Mouse (Mus musculus) neural tube, embryonic 15.5 days (tissue): ENCODE data around the gene Rftn1. TPM values are rescaled to one million over a fixed set of nuclear protein-coding genes. Genes with fewer than 3 reads are reported as not detected.

ENCODE experiments used
- ATAC-seq: fragments of 200-750 bp; cut with Nextera tagmentation; 2 replicates; pipeline ENCODE4 v1.8.0; 2017; ENCODE audit warnings: mild to moderate bottlenecking, moderate TSS enrichment, moderate library complexity; ENCODE audit not compliant: low FRiP score
- H3K27ac ChIP-seq: fragments of 300-500 bp; sonication (generic); replicated peaks from 2 replicates; pipeline ENCODE4 v1.5.1; 2015; ENCODE audit warnings: mild to moderate bottlenecking, inconsistent platforms
- H3K27me3 ChIP-seq: fragments of 300-500 bp; sonication (generic); replicated peaks from 2 replicates; pipeline ENCODE4 v1.6.1; 2015; ENCODE audit warnings: inconsistent platforms
- H3K36me3 ChIP-seq: fragments of 300-500 bp; sonication (generic); 2 replicates; pipeline ENCODE4 v1.6.1; 2015; ENCODE audit warnings: inconsistent platforms
- H3K4me1 ChIP-seq: fragments of 300-500 bp; sonication (generic); 2 replicates; pipeline ENCODE4 v1.6.1; 2015; ENCODE audit warnings: inconsistent platforms
- H3K4me2 ChIP-seq: fragments of 300-500 bp; sonication (generic); 2 replicates; pipeline ENCODE4 v1.6.1; 2015; ENCODE audit warnings: inconsistent platforms, mild to moderate bottlenecking, moderate library complexity
- H3K4me3 ChIP-seq: fragments of 300-500 bp; sonication (generic); replicated peaks from 2 replicates; pipeline ENCODE4 v1.5.1; 2015; ENCODE audit warnings: mild to moderate bottlenecking, inconsistent platforms
- H3K9ac ChIP-seq: fragments of 300-500 bp; sonication (generic); replicated peaks from 2 replicates; pipeline ENCODE4 v1.6.1; 2015; ENCODE audit warnings: mild to moderate bottlenecking, inconsistent platforms
- H3K9me3 ChIP-seq: fragments of 300-500 bp; sonication (generic); replicated peaks from 2 replicates; pipeline ENCODE4 v1.6.1; 2016; ENCODE audit warnings: inconsistent platforms
- WGBS: fragments of 180-500 bp; shearing (Covaris S2); methylation state at CpG from one replicate; pipeline ENCODE4 v1.1.7; 2015; ENCODE audit warnings: mixed read lengths; 5-methylcytosine and 5-hydroxymethylcytosine counted together
- polyA plus RNA-seq: library from polyadenylated mRNA; unstranded; fragments of >200 nt; fragmentation: Nextera tagmentation; extraction: Ambion mirVana; gene quantifications from 2 replicates; pipeline ENCODE4 v1.2.1, GENCODE M21; 2015

The Rftn1 gene
- polyA plus RNA-seq, 1 experiment from 2014 or later, result 17.9 TPM

GRCm38 (mm10) chr17:50160357-50160756, 30.1 kb downstream of the Rftn1 start:
- 94% methylated on average over 6 of the region's 6 CpGs for WGBS
- Histone ChIP-seq H3K9me3 (no peaks in the 10 kb centered on the region), H3K27me3 (no peaks in the 10 kb centered on the region), H3K36me3 (peaks cover 8% of the 10 kb centered on the region), H3K4me2 (no peak overlapping the region), H3K9ac (no peak overlapping the region), H3K4me1 (peaks cover 10% of the 10 kb centered on the region), H3K4me3 (no peak overlapping the region), H3K27ac (no peak overlapping the region)
- no peak for ATAC-seq

- no peak overlapping the region for H3K4me2 ChIP-seq
- 90% methylated on average over 6 of the region's 6 CpGs for WGBS
- H3K9ac ChIP-seq, result no peak overlapping the region
- peaks cover 5% of the 10 kb centered on the region for H3K36me3 ChIP-seq
- H3K27ac ChIP-seq, result no peak overlapping the region
- no peak for ATAC-seq
- H3K9me3 ChIP-seq, result no peaks in the 10 kb centered on the region
- H3K4me1 ChIP-seq, result peaks cover 10% of the 10 kb centered on the region
- no peaks in the 10 kb centered on the region for H3K27me3 ChIP-seq
- H3K4me3 ChIP-seq, result no peak overlapping the region
Measured at GRCm38 (mm10) chr17:50159816-50160215, 30.7 kb downstream of the Rftn1 start.

- 97% methylated on average over 6 of the region's 6 CpGs for WGBS
- Histone ChIP-seq H3K4me1 (peaks cover 10% of the 10 kb centered on the region), H3K9me3 (no peaks in the 10 kb centered on the region), H3K9ac (no peak overlapping the region), H3K27ac (no peak overlapping the region), H3K36me3 (no peaks in the 10 kb centered on the region), H3K27me3 (no peaks in the 10 kb centered on the region), H3K4me2 (no peak overlapping the region), H3K4me3 (no peak overlapping the region)
- ATAC-seq, result no peak
Measured at GRCm38 (mm10) chr17:50158565-50158964, 31.9 kb downstream of the Rftn1 start.

GRCm38 (mm10) chr17:50157190-50158150, 33.0 kb downstream of the Rftn1 start:
- no peaks in the 10 kb centered on the region for H3K9me3 ChIP-seq
- no peaks in the 10 kb centered on the region for H3K27me3 ChIP-seq
- H3K4me1 ChIP-seq, result peaks cover 10% of the 10 kb centered on the region
- no peak overlapping the region for H3K9ac ChIP-seq
- WGBS, result 92% methylated on average over 15 of the region's 15 CpGs
- no peaks in the 10 kb centered on the region for H3K36me3 ChIP-seq
- no peak overlapping the region for H3K4me3 ChIP-seq
- ATAC-seq, result no peak
- H3K27ac ChIP-seq, result no peak overlapping the region
- H3K4me2 ChIP-seq, result no peak overlapping the region

- Histone ChIP-seq H3K4me1 (peaks cover 25% of the 10 kb centered on the region), H3K9me3 (no peaks in the 10 kb centered on the region), H3K9ac (no peak overlapping the region), H3K4me3 (no peak overlapping the region), H3K27ac (no peak overlapping the region), H3K27me3 (no peaks in the 10 kb centered on the region), H3K4me2 (no peak overlapping the region), H3K36me3 (no peaks in the 10 kb centered on the region)
- 93% methylated on average over 5 of the region's 5 CpGs for WGBS
- no peak for ATAC-seq
Measured at GRCm38 (mm10) chr17:50152085-50152484, 38.4 kb downstream of the Rftn1 start.

GRCm38 (mm10) chr17:50151208-50151723, 39.2 kb downstream of the Rftn1 start:
- Histone ChIP-seq H3K9me3 (no peaks in the 10 kb centered on the region), H3K27ac (peak overlapping the region; percentile 48), H3K36me3 (no peaks in the 10 kb centered on the region), H3K4me1 (peaks cover 25% of the 10 kb centered on the region), H3K4me2 (no peak overlapping the region), H3K9ac (no peak overlapping the region), H3K4me3 (no peak overlapping the region), H3K27me3 (no peaks in the 10 kb centered on the region)
- WGBS, result 78% methylated on average over 7 of the region's 7 CpGs
- no peak for ATAC-seq

- WGBS, result 38% methylated on average over 16 of the region's 16 CpGs
- H3K9ac ChIP-seq, result no peak overlapping the region
- H3K4me3 ChIP-seq, result no peak overlapping the region
- H3K36me3 ChIP-seq, result no peaks in the 10 kb centered on the region
- H3K4me2 ChIP-seq, result peak overlapping the region; percentile 11; the same call in 1 of the 2 replicates
- H3K27ac ChIP-seq, result peak overlapping the region; percentile 48
- no peaks in the 10 kb centered on the region for H3K9me3 ChIP-seq
- H3K4me1 ChIP-seq, result peaks cover 31% of the 10 kb centered on the region
- H3K27me3 ChIP-seq, result no peaks in the 10 kb centered on the region
- ATAC-seq, result peak; percentile 58
Measured at GRCm38 (mm10) chr17:50150416-50151207, 39.9 kb downstream of the Rftn1 start.

- H3K27me3 ChIP-seq, result no peaks in the 10 kb centered on the region
- H3K4me1 ChIP-seq, result peaks cover 31% of the 10 kb centered on the region
- 51% methylated on average over 14 of the region's 14 CpGs for WGBS
- H3K4me3 ChIP-seq, result no peak overlapping the region
- peak; percentile 27; the same call in 1 of the 2 replicates for ATAC-seq
- H3K36me3 ChIP-seq, result no peaks in the 10 kb centered on the region
- H3K9ac ChIP-seq, result no peak overlapping the region
- H3K9me3 ChIP-seq, result no peaks in the 10 kb centered on the region
- peak overlapping the region; percentile 11; the same call in 1 of the 2 replicates for H3K4me2 ChIP-seq
- H3K27ac ChIP-seq, result peak overlapping the region; percentile 48
Measured at GRCm38 (mm10) chr17:50149690-50150210, 40.7 kb downstream of the Rftn1 start.

- H3K4me1 ChIP-seq, result peaks cover 31% of the 10 kb centered on the region
Measured at GRCm38 (mm10) chr17:50147831-50148587, 42.5 kb downstream of the Rftn1 start.

GRCm38 (mm10) chr17:50143354-50143753, 47.1 kb downstream of the Rftn1 start:
- no peak overlapping the region for H3K27ac ChIP-seq
- no peaks in the 10 kb centered on the region for H3K27me3 ChIP-seq
- no peaks in the 10 kb centered on the region for H3K9me3 ChIP-seq
- no peak overlapping the region for H3K9ac ChIP-seq
- H3K36me3 ChIP-seq, result no peaks in the 10 kb centered on the region
- no peak overlapping the region for H3K4me3 ChIP-seq
- no peak overlapping the region for H3K4me2 ChIP-seq
- no peak for ATAC-seq
- peaks cover 6% of the 10 kb centered on the region; the same call in 1 of the 2 replicates for H3K4me1 ChIP-seq
- WGBS, result 80% methylated on average over 10 of the region's 10 CpGs

More at GRCm38 (mm10) chr17:50147831-50148587, 42.5 kb downstream of the Rftn1 start:
- Histone ChIP-seq H3K9me3 (no peaks in the 10 kb centered on the region), H3K27ac (no peak overlapping the region), H3K27me3 (no peaks in the 10 kb centered on the region), H3K4me2 (no peak overlapping the region), H3K36me3 (no peaks in the 10 kb centered on the region), H3K4me3 (no peak overlapping the region), H3K9ac (no peak overlapping the region)
- no peak for ATAC-seq
- WGBS, result 89% methylated on average over 12 of the region's 12 CpGs

- WGBS, result 80% methylated on average over 8 of the region's 8 CpGs
- Histone ChIP-seq H3K27me3 (no peaks in the 10 kb centered on the region), H3K9me3 (no peaks in the 10 kb centered on the region), H3K4me2 (no peak overlapping the region), H3K4me3 (no peak overlapping the region), H3K36me3 (no peaks in the 10 kb centered on the region), H3K9ac (no peak overlapping the region), H3K27ac (no peak overlapping the region), H3K4me1 (peaks cover 6% of the 10 kb centered on the region; the same call in 1 of the 2 replicates)
- no peak for ATAC-seq
Measured at GRCm38 (mm10) chr17:50142553-50142952, 47.9 kb downstream of the Rftn1 start.
